Mouse (Mus musculus): ENCODE measurements around the gene Lim2. TPM values are rescaled to one million over a fixed set of nuclear protein-coding genes. Genes with fewer than 3 reads are reported as not detected.

Lim2 gene
- polyA plus RNA-seq, 1 experiment: not detected

- no peak for DNase-seq (ENCODE audit: low read depth, low spot score)
- 10% methylated on average over 10 of the region's 10 CpGs for WGBS
Measured at GRCm38 (mm10) chr7:43483236-43483635, 55.8 kb downstream of the Lim2 start.

Other genes with a start within 250 kb of the Lim2 start
- gene Zfp715, start 114.4 kb upstream of the Lim2 start, polyA plus RNA-seq (2012; rRNA removed): 2.0 and 3.4 TPM in 2 replicates
- gene Siglecf, start 76.3 kb upstream of the Lim2 start, polyA plus RNA-seq (2012; rRNA removed): 2.0 and 5.1 TPM in 2 replicates
- 12.5 and 15.7 TPM in 2 replicates for gene Siglecg, start 19.5 kb upstream of the Lim2 start, polyA plus RNA-seq (2012; rRNA removed)
- gene Nkg7, start 9.4 kb downstream of the Lim2 start, polyA plus RNA-seq (2012; rRNA removed): 23.8 and 26.9 TPM in 2 replicates
- not detected in 2 replicates for gene Cldnd2, start 13.1 kb downstream of the Lim2 start, polyA plus RNA-seq (2012; rRNA removed)
- 95.4 and 114 TPM in 2 replicates for gene Etfb, start 16.4 kb downstream of the Lim2 start, polyA plus RNA-seq (2012; rRNA removed)
- gene Gm45233, start 16.5 kb downstream of the Lim2 start, polyA plus RNA-seq (2012; rRNA removed): 0.33 TPM in 1 of 2 replicates, not detected in the other
- gene Vsig10l, start 35.5 kb downstream of the Lim2 start, polyA plus RNA-seq (2012; rRNA removed): 2.0 and 2.2 TPM in 2 replicates
- 1.2 and 1.8 TPM in 2 replicates for gene Iglon5, start 62.4 kb downstream of the Lim2 start, polyA plus RNA-seq (2012; rRNA removed)
- not detected in 2 replicates for gene 4931406B18Rik, start 78.3 kb downstream of the Lim2 start, polyA plus RNA-seq (2012; rRNA removed)
- 2.2 and 5.0 TPM in 2 replicates for gene Cd33, start 116.8 kb downstream of the Lim2 start, polyA plus RNA-seq (2012; rRNA removed)
- gene Zfp658, start 134.6 kb downstream of the Lim2 start, polyA plus RNA-seq (2012; rRNA removed): 0.83 and 1.3 TPM in 2 replicates
- gene Zfp719, start 151.9 kb downstream of the Lim2 start, polyA plus RNA-seq (2012; rRNA removed): 0.98 and 1.7 TPM in 2 replicates
- gene Zfp819, start 179.5 kb downstream of the Lim2 start, polyA plus RNA-seq (2012; rRNA removed): 0.10 TPM in 1 of 2 replicates, not detected in the other
- 19.4 and 35.3 TPM in 2 replicates for gene Ceacam18, start 207.0 kb downstream of the Lim2 start, polyA plus RNA-seq (2012; rRNA removed)
- gene Siglece, start 232.5 kb downstream of the Lim2 start, polyA plus RNA-seq (2012; rRNA removed): 4.4 and 4.8 TPM in 2 replicates
- gene Ctu1, start 244.3 kb downstream of the Lim2 start, polyA plus RNA-seq (2012; rRNA removed): 8.8 and 9.2 TPM in 2 replicates

All from large intestine, adult 2 months (tissue).